Mouse (Mus musculus) olfactory bulb, adult 2 months (tissue): Measurements from ENCODE around the gene Olfr804.

Source experiments
- CTCF ChIP-seq: fragments of 200-500 bp; IDR thresholded peaks from 2 replicates; pipeline ENCODE4 v1.5.1; 2012; ENCODE audit warnings: low read depth, mild to moderate bottlenecking, low read length, moderate library complexity; ENCODE audit not compliant: insufficient read depth
- POLR2A ChIP-seq: fragments of 200-500 bp; IDR thresholded peaks from 2 replicates; pipeline ENCODE4 v1.6.1; 2012; ENCODE audit warnings: mild to moderate bottlenecking, low read depth, low read length, moderate library complexity; ENCODE audit not compliant: insufficient read depth

GRCm38 (mm10) chr10:129688069-129688468 is 14.9 kb upstream of the Olfr804 start, which contains the start of gene Olfr802:
- TF ChIP-seq CTCF (no peak), POLR2A (no peak)
